In the genomic region with DNA sequence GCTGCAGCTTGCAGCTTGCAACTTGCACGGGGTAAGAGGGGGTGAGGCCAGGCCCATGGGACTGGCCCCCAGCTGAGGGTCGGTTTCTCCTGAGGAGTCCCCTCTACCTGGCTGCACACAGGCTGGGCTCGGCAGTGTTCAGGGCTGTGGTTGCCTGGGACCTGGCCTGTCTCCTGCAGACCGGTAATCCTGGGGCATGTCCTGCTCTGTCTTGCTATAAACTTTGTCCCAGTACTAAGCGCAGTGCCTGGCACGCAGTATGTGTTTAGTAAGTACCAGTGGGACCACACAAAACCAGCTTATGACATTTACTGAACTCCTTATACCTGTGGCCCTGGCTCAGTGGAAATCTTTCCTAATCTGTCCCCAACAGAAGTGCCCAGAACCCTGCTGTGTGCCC, we compare ENCODE assay signal across 21 mouse cellular contexts. TPM values are rescaled to one million over a fixed set of nuclear protein-coding genes. Genes with fewer than 3 reads are reported as not detected.
DNase-seq lines count a peak whose midpoint lies in the region; ATAC-seq and TF ChIP-seq lines count a peak whose summit lies in the region.
"Had no signal": no experiment of that assay in that cellular context is flagged by ENCODE, and none has a peak within 500 bp of the region (broad histone marks: within the 10 kb centered on the region; RNA-seq: fewer than 3 reads in every experiment).

No protein-coding gene starts in this region.

- ATAC-seq in liver, embryonic 14.5 days (ENCODE audit: insufficient read depth) = peak; percentile 11; the same call in 1 of the 2 replicates
- ATAC-seq in liver, embryonic 11.5 days (replicated peaks; ENCODE audit: low FRiP score) = no peak
- peak; percentile 52 for ATAC-seq in intestine, embryonic 15.5 days
- ATAC-seq in stomach, postnatal 0 days (ENCODE audit: low FRiP score, low TSS enrichment) = 0 out of 2 replicates have a peak, but pooled peaks have one; percentile 6
- ATAC-seq in hindbrain, embryonic 12.5 days (ENCODE audit: low FRiP score) = no peak
- no peak for ATAC-seq in midbrain, embryonic 13.5 days
- ATAC-seq: activated CD4-positive, CD25-positive, alpha-beta regulatory T cell, adult 4 months; liver, embryonic 12.5 days; midbrain, embryonic 15.5 days had no signal

- TF ChIP-seq CTCF in gastrocnemius, adult 2 months (IDR thresholded peaks at IDR 0.05) = no peak
- TF ChIP-seq CTCF in liver, embryonic 14.5 days (IDR thresholded peaks at IDR 0.05; ENCODE audit: low read depth) = no peak
- TF ChIP-seq CTCF in stomach, postnatal 0 days (IDR thresholded peaks at IDR 0.05; ENCODE audit: low read depth) = no peak

- H3K4me1 ChIP-seq in liver, embryonic 14.5 days (replicated peaks; ENCODE audit: control insufficient read depth in 2 of 2, insufficient read depth in 2 of 2, low read length in 1 of 2) = no peaks in the 10 kb centered on the region
- no peaks in the 10 kb centered on the region for H3K4me1 ChIP-seq in liver, embryonic 11.5 days (replicated peaks; ENCODE audit: control insufficient read depth, insufficient read depth, low read length)
- H3K4me1 ChIP-seq in intestine, embryonic 15.5 days (replicated peaks) = peaks cover 21% of the 10 kb centered on the region
- no peaks in the 10 kb centered on the region for H3K4me1 ChIP-seq in stomach, postnatal 0 days (replicated peaks; ENCODE audit: control insufficient read depth, insufficient read depth)
- peaks cover 9% of the 10 kb centered on the region; the same call in 1 of the 2 replicates for H3K4me1 ChIP-seq in hindbrain, embryonic 12.5 days
- no peaks in the 10 kb centered on the region for H3K4me1 ChIP-seq in midbrain, embryonic 13.5 days (replicated peaks)
- H3K4me1 ChIP-seq: hindbrain, embryonic 13.5 days; midbrain, embryonic 15.5 days had no signal

- TF ChIP-seq EP300 in liver, embryonic 14.5 days (IDR thresholded peaks at IDR 0.05; ENCODE audit: low read depth) = no peak
- no peak for TF ChIP-seq EP300 in stomach, postnatal 0 days (optimal IDR thresholded peaks at IDR 0.05)

- no peak overlapping the region for H3K4me2 ChIP-seq in liver, embryonic 14.5 days (ENCODE audit: low read depth)
- no peak overlapping the region for H3K4me2 ChIP-seq in liver, embryonic 11.5 days
- H3K4me2 ChIP-seq in intestine, embryonic 15.5 days (replicated peaks) = no peak overlapping the region
- no peak overlapping the region for H3K4me2 ChIP-seq in stomach, postnatal 0 days (replicated peaks; ENCODE audit: low read depth)
- no peak overlapping the region for H3K4me2 ChIP-seq in hindbrain, embryonic 12.5 days (replicated peaks)
- H3K4me2 ChIP-seq in midbrain, embryonic 13.5 days (replicated peaks) = no peak overlapping the region
- H3K4me2 ChIP-seq: embryonic facial prominence, embryonic 15.5 days; forebrain, embryonic 13.5 days; hindbrain, embryonic 13.5 days; liver, embryonic 12.5 days; midbrain, embryonic 15.5 days; neural tube, embryonic 15.5 days had no signal

- peak overlapping the region; percentile 46; the same call in 1 of the 2 replicates for H3K27ac ChIP-seq in gastrocnemius, adult 2 months
- no peak overlapping the region for H3K27ac ChIP-seq in liver, embryonic 14.5 days
- no peak overlapping the region for H3K27ac ChIP-seq in liver, embryonic 11.5 days (ENCODE audit: low read depth, low read length)
- H3K27ac ChIP-seq in intestine, embryonic 15.5 days = no peak overlapping the region
- H3K27ac ChIP-seq in stomach, postnatal 0 days (replicated peaks) = no peak overlapping the region
- no peak overlapping the region for H3K27ac ChIP-seq in hindbrain, embryonic 12.5 days
- no peak overlapping the region for H3K27ac ChIP-seq in midbrain, embryonic 13.5 days
- H3K27ac ChIP-seq: forebrain, embryonic 13.5 days; hindbrain, embryonic 13.5 days; kidney, postnatal 0 days; liver, embryonic 12.5 days; midbrain, embryonic 15.5 days; neural tube, embryonic 15.5 days had no signal

- 58% methylated on average over 6 of the region's 6 CpGs for WGBS in liver, embryonic 14.5 days (ENCODE audit: insufficient replicate concordance)
- WGBS in liver, embryonic 11.5 days = 78% methylated on average over 6 of the region's 6 CpGs
- 65% methylated on average over 6 of the region's 6 CpGs for WGBS in intestine, embryonic 15.5 days
- WGBS in stomach, postnatal 0 days = 70% methylated on average over 6 of the region's 6 CpGs
- 78% methylated on average over 6 of the region's 6 CpGs for WGBS in hindbrain, embryonic 12.5 days
- WGBS in midbrain, embryonic 13.5 days = 86% methylated on average over 6 of the region's 6 CpGs

- H3K9ac ChIP-seq in liver, embryonic 14.5 days (replicated peaks) = no peak overlapping the region
- no peak overlapping the region for H3K9ac ChIP-seq in liver, embryonic 11.5 days (ENCODE audit: low read depth, low read length)
- H3K9ac ChIP-seq in intestine, embryonic 15.5 days = no peak overlapping the region
- no peak overlapping the region for H3K9ac ChIP-seq in stomach, postnatal 0 days (ENCODE audit: low read length)
- H3K9ac ChIP-seq in hindbrain, embryonic 12.5 days = no peak overlapping the region
- H3K9ac ChIP-seq in midbrain, embryonic 13.5 days (replicated peaks) = no peak overlapping the region
- H3K9ac ChIP-seq: embryonic facial prominence, embryonic 15.5 days; forebrain, embryonic 13.5 days; hindbrain, embryonic 13.5 days; liver, embryonic 12.5 days; midbrain, embryonic 15.5 days; neural tube, embryonic 15.5 days had no signal

- no peak for DNase-seq in gastrocnemius, adult 2 months
- DNase-seq in gastrocnemius, postnatal 14 days = no peak
- no peak for DNase-seq in liver, embryonic 14.5 days (ENCODE audit: low read depth in 3 of 3, low spot score in 3 of 3)
- DNase-seq in liver, embryonic 11.5 days (ENCODE audit: low spot score) = no peak
- no peak for DNase-seq in stomach, postnatal 0 days (ENCODE audit: low spot score)
- DNase-seq: adrenal gland, adult 8-10 months; cerebellum, adult 11 months; embryo, embryonic 11 days; layer of hippocampus, postnatal 36 days; retina, postnatal 1 day had no signal

- H3K27me3 ChIP-seq in liver, embryonic 14.5 days (ENCODE audit: control insufficient read depth, insufficient read depth, low read length) = no peaks in the 10 kb centered on the region
- no peaks in the 10 kb centered on the region; the same call in 1 of the 2 replicates for H3K27me3 ChIP-seq in liver, embryonic 11.5 days (replicated peaks; ENCODE audit: control insufficient read depth, insufficient read depth, low read length)
- H3K27me3 ChIP-seq in intestine, embryonic 15.5 days (replicated peaks) = no peaks in the 10 kb centered on the region
- no peaks in the 10 kb centered on the region for H3K27me3 ChIP-seq in stomach, postnatal 0 days (ENCODE audit: control insufficient read depth, insufficient read depth, low read length)
- H3K27me3 ChIP-seq in hindbrain, embryonic 12.5 days = no peaks in the 10 kb centered on the region; the same call in 1 of the 2 replicates
- H3K27me3 ChIP-seq in midbrain, embryonic 13.5 days = peaks cover 4% of the 10 kb centered on the region; the same call in 1 of the 2 replicates
- H3K27me3 ChIP-seq: embryonic facial prominence, embryonic 15.5 days; forebrain, embryonic 13.5 days; midbrain, embryonic 15.5 days; neural tube, embryonic 15.5 days had no signal

- no peak overlapping the region for H3K4me3 ChIP-seq in gastrocnemius, adult 2 months
- H3K4me3 ChIP-seq in liver, embryonic 14.5 days (ENCODE audit: insufficient read depth in 1 of 2, low read depth in 2 of 2, low read length in 2 of 2) = no peak overlapping the region
- H3K4me3 ChIP-seq in liver, embryonic 11.5 days (ENCODE audit: low read depth, low read length) = no peak overlapping the region
- H3K4me3 ChIP-seq in intestine, embryonic 15.5 days (replicated peaks) = no peak overlapping the region
- H3K4me3 ChIP-seq in stomach, postnatal 0 days (ENCODE audit: low read depth, low read length) = no peak overlapping the region
- no peak overlapping the region for H3K4me3 ChIP-seq in hindbrain, embryonic 12.5 days
- H3K4me3 ChIP-seq in midbrain, embryonic 13.5 days (replicated peaks) = no peak overlapping the region
- H3K4me3 ChIP-seq: embryonic facial prominence, embryonic 15.5 days; forebrain, embryonic 13.5 days; hindbrain, embryonic 13.5 days; liver, embryonic 12.5 days; midbrain, embryonic 15.5 days; neural tube, embryonic 15.5 days had no signal

- no peaks in the 10 kb centered on the region for H3K9me3 ChIP-seq in liver, embryonic 14.5 days (ENCODE audit: control insufficient read depth, low read length)
- no peaks in the 10 kb centered on the region for H3K9me3 ChIP-seq in liver, embryonic 11.5 days (ENCODE audit: control insufficient read depth, low read length)
- no peaks in the 10 kb centered on the region for H3K9me3 ChIP-seq in intestine, embryonic 15.5 days
- H3K9me3 ChIP-seq in stomach, postnatal 0 days (ENCODE audit: control insufficient read depth, low read length) = no peaks in the 10 kb centered on the region
- no peaks in the 10 kb centered on the region for H3K9me3 ChIP-seq in hindbrain, embryonic 12.5 days (replicated peaks)
- no peaks in the 10 kb centered on the region for H3K9me3 ChIP-seq in midbrain, embryonic 13.5 days
- H3K9me3 ChIP-seq: embryonic facial prominence, embryonic 15.5 days; forebrain, embryonic 13.5 days; hindbrain, embryonic 13.5 days; liver, embryonic 12.5 days; neural tube, embryonic 15.5 days had no signal

- intact Hi-C loops in gastrocnemius, adult 2 months (cut with DNase I) = no loop called here
- intact Hi-C loops in gastrocnemius, postnatal 14 days (cut with DNase I; ENCODE audit: low total_unique reads) = loop anchor here (10.0 kb wide), 1 partner anchor 221 kb away; no protein-coding TSS in a partner anchor

- H3K36me3 ChIP-seq in liver, embryonic 14.5 days (replicated peaks; ENCODE audit: control insufficient read depth, insufficient read depth, low read depth) = no peaks in the 10 kb centered on the region
- no peaks in the 10 kb centered on the region for H3K36me3 ChIP-seq in liver, embryonic 11.5 days (ENCODE audit: control insufficient read depth, insufficient read depth, low read length)
- no peaks in the 10 kb centered on the region for H3K36me3 ChIP-seq in intestine, embryonic 15.5 days
- H3K36me3 ChIP-seq in stomach, postnatal 0 days (ENCODE audit: control insufficient read depth, insufficient read depth, low read length) = no peaks in the 10 kb centered on the region
- no peaks in the 10 kb centered on the region for H3K36me3 ChIP-seq in hindbrain, embryonic 12.5 days
- no peaks in the 10 kb centered on the region for H3K36me3 ChIP-seq in midbrain, embryonic 13.5 days
- H3K36me3 ChIP-seq: embryonic facial prominence, embryonic 15.5 days; hindbrain, embryonic 13.5 days; liver, embryonic 12.5 days; midbrain, embryonic 15.5 days; neural tube, embryonic 15.5 days had no signal

RNA-seq across cellular contexts. Expression of a gene that starts 10.8 kb away (rescaled TPM):
- total RNA-seq in gastrocnemius, adult 2 months (2021) = 10 to 100 TPM in 1 of 2 experiments, 1 to 10 TPM in 1; 5.5 to 16.1 TPM
- 10 to 100 TPM; 12.9 to 20.1 TPM for total RNA-seq in gastrocnemius, postnatal 14 days (2021)
- 0.23 and 0.25 TPM in 2 replicates for polyA plus RNA-seq in liver, embryonic 14.5 days (2012; rRNA removed)
- polyA plus RNA-seq in liver, embryonic 14.5 days (2014; fragmentation: Nextera tagmentation; extraction: Ambion mirVana) = 0.46 and 0.56 TPM in 2 replicates
- 2.9 and 3.1 TPM in 2 replicates for polyA plus RNA-seq in liver, embryonic 11.5 days (2014; fragmentation: Nextera tagmentation; extraction: Ambion mirVana)
- 17.0 and 18.2 TPM in 2 replicates for polyA plus RNA-seq in intestine, embryonic 15.5 days (2015; fragmentation: Nextera tagmentation; extraction: Ambion mirVana)
- 10.0 and 13.1 TPM in 2 replicates for polyA plus RNA-seq in stomach, postnatal 0 days (2015; fragmentation: Nextera tagmentation; extraction: Ambion mirVana)
- 15.5 and 17.8 TPM in 2 replicates for polyA plus RNA-seq in hindbrain, embryonic 12.5 days (2016; fragmentation: Nextera tagmentation; extraction: Ambion mirVana)
- 4.0 and 4.8 TPM in 2 replicates for polyA plus RNA-seq in midbrain, embryonic 13.5 days (2015; fragmentation: Nextera tagmentation; extraction: Ambion mirVana)

RNA-seq across cellular contexts. Expression of a gene that starts 43.2 kb away (rescaled TPM):
- total RNA-seq in gastrocnemius, adult 2 months (2021) = 100 to 1,000 TPM in 1 of 2 experiments, 10 to 100 TPM in 1; 41.6 to 104 TPM
- total RNA-seq in gastrocnemius, postnatal 14 days (2021) = 10 to 100 TPM; 48.5 to 62.8 TPM
- polyA plus RNA-seq in liver, embryonic 14.5 days (2012; rRNA removed) = 8.3 and 9.6 TPM in 2 replicates
- polyA plus RNA-seq in liver, embryonic 14.5 days (2014; fragmentation: Nextera tagmentation; extraction: Ambion mirVana) = 7.9 and 9.1 TPM in 2 replicates
- 9.4 and 9.8 TPM in 2 replicates for polyA plus RNA-seq in liver, embryonic 11.5 days (2014; fragmentation: Nextera tagmentation; extraction: Ambion mirVana)
- 22.2 and 24.0 TPM in 2 replicates for polyA plus RNA-seq in intestine, embryonic 15.5 days (2015; fragmentation: Nextera tagmentation; extraction: Ambion mirVana)
- 11.8 and 12.3 TPM in 2 replicates for polyA plus RNA-seq in stomach, postnatal 0 days (2015; fragmentation: Nextera tagmentation; extraction: Ambion mirVana)
- 5.4 and 5.8 TPM in 2 replicates for polyA plus RNA-seq in hindbrain, embryonic 12.5 days (2016; fragmentation: Nextera tagmentation; extraction: Ambion mirVana)
- polyA plus RNA-seq in midbrain, embryonic 13.5 days (2015; fragmentation: Nextera tagmentation; extraction: Ambion mirVana) = 1.7 and 1.9 TPM in 2 replicates

Comparison
In these comparisons a context has a peak if more than half of its experiments do, and no peak if none do; other contexts are left out.
1. ATAC-seq: peak in liver, embryonic 14.5 days (single experiment), intestine, embryonic 15.5 days (single experiment) and stomach, postnatal 0 days (single experiment); none in liver, embryonic 11.5 days (single experiment), hindbrain, embryonic 12.5 days (single experiment) and midbrain, embryonic 13.5 days (single experiment).